Mouse (Mus musculus): Measurements from ENCODE around the gene Mcpt2. TPM values are rescaled to one million over a fixed set of nuclear protein-coding genes. Genes with fewer than 3 reads are reported as not detected.
"Not testable (repeated sequence)": the region's sequence is repeated elsewhere in the genome, so short reads cannot be mapped to it uniquely, and the experiment has no call there.

The Mcpt2 gene
- not detected in 3 replicates for total RNA-seq (2017)

- ATAC-seq (replicated peaks; ENCODE audit: insufficient number of reproducible peaks, low FRiP score, low TSS enrichment, poor library complexity, severe bottlenecking) = not testable (repeated sequence)
Observed at GRCm38 (mm10) chr14:56041792-56042191, at the start of gene Mcpt2. Mcpt2 (plus strand) TSS chr14:56042041.

GRCm38 (mm10) chr14:56013147-56013546 is 28.7 kb upstream of the Mcpt2 start:
- ATAC-seq (replicated peaks; ENCODE audit: insufficient number of reproducible peaks, low FRiP score, low TSS enrichment, poor library complexity, severe bottlenecking) = no peak

- no peak for ATAC-seq (replicated peaks; ENCODE audit: insufficient number of reproducible peaks, low FRiP score, low TSS enrichment, poor library complexity, severe bottlenecking)
Observed at GRCm38 (mm10) chr14:56013924-56014323, 27.9 kb upstream of the Mcpt2 start.

GRCm38 (mm10) chr14:56017671-56018070 is 24.2 kb upstream of the Mcpt2 start, which contains the start of gene Mcpt1:
Mcpt1 (plus strand) TSS chr14:56017971.
- not testable (repeated sequence) for ATAC-seq (replicated peaks; ENCODE audit: insufficient number of reproducible peaks, low FRiP score, low TSS enrichment, poor library complexity, severe bottlenecking)

GRCm38 (mm10) chr14:56019446-56019845 is 22.4 kb upstream of the Mcpt2 start:
- ATAC-seq (replicated peaks; ENCODE audit: insufficient number of reproducible peaks, low FRiP score, low TSS enrichment, poor library complexity, severe bottlenecking) = no peak

- not testable (repeated sequence) for ATAC-seq (replicated peaks; ENCODE audit: insufficient number of reproducible peaks, low FRiP score, low TSS enrichment, poor library complexity, severe bottlenecking)
Observed at GRCm38 (mm10) chr14:56021305-56021704, 20.5 kb upstream of the Mcpt2 start.

- not testable (repeated sequence) for ATAC-seq (replicated peaks; ENCODE audit: insufficient number of reproducible peaks, low FRiP score, low TSS enrichment, poor library complexity, severe bottlenecking)
Observed at GRCm38 (mm10) chr14:56030395-56030794, 11.4 kb upstream of the Mcpt2 start, which contains the start of gene Mcpt9. Mcpt9 (minus strand) TSS chr14:56030495.

- no peak for ATAC-seq (replicated peaks; ENCODE audit: insufficient number of reproducible peaks, low FRiP score, low TSS enrichment, poor library complexity, severe bottlenecking)
Observed at GRCm38 (mm10) chr14:56034433-56034832, 7.4 kb upstream of the Mcpt2 start.

GRCm38 (mm10) chr14:56055408-56055807 is 13.6 kb downstream of the Mcpt2 start:
- ATAC-seq (replicated peaks; ENCODE audit: insufficient number of reproducible peaks, low FRiP score, low TSS enrichment, poor library complexity, severe bottlenecking) = no peak

- no peak for ATAC-seq (replicated peaks; ENCODE audit: insufficient number of reproducible peaks, low FRiP score, low TSS enrichment, poor library complexity, severe bottlenecking)
Observed at GRCm38 (mm10) chr14:56057722-56058121, 15.9 kb downstream of the Mcpt2 start.

- not testable (repeated sequence) for ATAC-seq (replicated peaks; ENCODE audit: insufficient number of reproducible peaks, low FRiP score, low TSS enrichment, poor library complexity, severe bottlenecking)
Observed at GRCm38 (mm10) chr14:56062213-56062612, 20.4 kb downstream of the Mcpt2 start, which contains the start of gene Mcpt4. Mcpt4 (minus strand) TSS chr14:56062313.

GRCm38 (mm10) chr14:56082016-56082415 is 40.2 kb downstream of the Mcpt2 start:
- no peak for ATAC-seq (replicated peaks; ENCODE audit: insufficient number of reproducible peaks, low FRiP score, low TSS enrichment, poor library complexity, severe bottlenecking)

- ATAC-seq (replicated peaks; ENCODE audit: insufficient number of reproducible peaks, low FRiP score, low TSS enrichment, poor library complexity, severe bottlenecking) = no peak
Observed at GRCm38 (mm10) chr14:56085167-56085566, 43.3 kb downstream of the Mcpt2 start, which contains the start of gene Mcpt8. Mcpt8 (minus strand) TSS chr14:56085273.

- no peak for ATAC-seq (replicated peaks; ENCODE audit: insufficient number of reproducible peaks, low FRiP score, low TSS enrichment, poor library complexity, severe bottlenecking)
Observed at GRCm38 (mm10) chr14:56086711-56087110, 44.9 kb downstream of the Mcpt2 start.

- ATAC-seq (replicated peaks; ENCODE audit: insufficient number of reproducible peaks, low FRiP score, low TSS enrichment, poor library complexity, severe bottlenecking) = no peak
Observed at GRCm38 (mm10) chr14:56093353-56093752, 51.5 kb downstream of the Mcpt2 start.

Other genes starting within 250 kb of the Mcpt2 start
- gene Nfatc4, start 218.9 kb upstream of the Mcpt2 start, total RNA-seq (2017) = not detected in 3 replicates
- 0.10 to 0.75 TPM (median 0.49 TPM) in 3 replicates for gene Nynrin, start 188.0 kb upstream of the Mcpt2 start, total RNA-seq (2017)
- gene Cbln3, start 157.6 kb upstream of the Mcpt2 start, total RNA-seq (2017) = 0.38 TPM in 1 of 3 replicates, not detected in the others
- gene Khnyn, start 157.1 kb upstream of the Mcpt2 start, total RNA-seq (2017) = 72.1 to 108 TPM (median 80.9 TPM) in 3 replicates
- 3.1 to 12.3 TPM (median 6.2 TPM) in 3 replicates for gene Sdr39u1, start 141.7 kb upstream of the Mcpt2 start, total RNA-seq (2017)
- gene Cma1, start 97.4 kb upstream of the Mcpt2 start, total RNA-seq (2017) = 136 to 337 TPM (median 173 TPM) in 3 replicates
- gene Cma2, start 91.1 kb upstream of the Mcpt2 start, total RNA-seq (2017) = not detected in 3 replicates
- gene Mcpt1, start 24.1 kb upstream of the Mcpt2 start, total RNA-seq (2017) = not detected in 3 replicates
- not detected in 3 replicates for gene Mcpt9, start 11.5 kb upstream of the Mcpt2 start, total RNA-seq (2017)
- gene Mcpt4, start 20.3 kb downstream of the Mcpt2 start, total RNA-seq (2017) = not detected in 3 replicates
- 8.4 to 33.5 TPM (median 9.9 TPM) in 3 replicates for gene Mcpt8, start 43.2 kb downstream of the Mcpt2 start, total RNA-seq (2017)
- gene Ctsg, start 60.5 kb downstream of the Mcpt2 start, total RNA-seq (2017) = 0.43 TPM in 1 of 3 replicates, not detected in the others
- gene Gzme, start 78.6 kb downstream of the Mcpt2 start, total RNA-seq (2017) = not detected in 3 replicates
- not detected in 3 replicates for gene Gzmd, start 90.6 kb downstream of the Mcpt2 start, total RNA-seq (2017)
- gene Gzmg, start 117.5 kb downstream of the Mcpt2 start, total RNA-seq (2017) = not detected in 3 replicates
- 1.8 TPM in 1 of 3 replicates, not detected in the others for gene Gzmn, start 132.6 kb downstream of the Mcpt2 start, total RNA-seq (2017)
- gene Gzmf, start 169.4 kb downstream of the Mcpt2 start, total RNA-seq (2017) = not detected in 3 replicates
- 2.5 to 7.6 TPM in 2 of 3 replicates, not detected in the other for gene Gzmc, start 192.6 kb downstream of the Mcpt2 start, total RNA-seq (2017)
- 264 to 599 TPM (median 278 TPM) in 3 replicates for gene Gzmb, start 220.2 kb downstream of the Mcpt2 start, total RNA-seq (2017)